Mouse (Mus musculus): ENCODE measurements at regions not wholly inside any gene's neighbourhood (a gene's known extent, or its start where the extent isn't known, plus 50 kb on each side); places are given as distances from the start of the nearest gene placed in this dataset.

DNA sequence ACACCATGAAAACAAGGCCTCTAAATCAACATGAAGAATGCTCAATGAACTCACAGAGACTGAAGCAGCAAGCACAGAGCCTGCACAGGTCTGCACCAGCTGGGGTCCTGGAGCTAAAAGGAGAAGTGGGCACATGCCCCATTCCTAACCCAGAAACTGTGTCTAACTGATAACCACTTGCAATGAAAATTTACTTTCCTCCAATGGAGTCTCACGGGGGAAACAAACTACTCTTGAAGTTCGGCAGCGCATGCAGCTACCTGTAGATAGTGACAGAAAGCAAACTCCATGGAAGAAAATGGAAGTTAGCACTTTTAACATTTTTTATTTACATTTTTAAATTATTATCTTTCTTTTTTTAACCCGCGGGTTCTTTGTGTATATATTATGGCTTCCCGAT is 76.8 kb upstream of the Akap6 start:
- TF ChIP-seq CTCF (IDR thresholded peaks at IDR 0.05; ENCODE audit: low read depth) (no peak), EP300 (optimal IDR thresholded peaks at IDR 0.05) (no peak)
- H3K27ac ChIP-seq (replicated peaks), result no peak overlapping the region
- DNase-seq (ENCODE audit: low spot score) (no peak), ATAC-seq (ENCODE audit: low FRiP score, low TSS enrichment) (no peak)
- H3K4me2 ChIP-seq (replicated peaks; ENCODE audit: low read depth), result no peak overlapping the region
- H3K9me3 ChIP-seq (ENCODE audit: control insufficient read depth, low read length), result no peaks in the 10 kb centered on the region
- 69% methylated on average over 6 of the region's 6 CpGs for WGBS
- H3K27me3 ChIP-seq (ENCODE audit: control insufficient read depth, insufficient read depth, low read length), result no peaks in the 10 kb centered on the region
- no peaks in the 10 kb centered on the region for H3K4me1 ChIP-seq (replicated peaks; ENCODE audit: control insufficient read depth, insufficient read depth)
- no peak overlapping the region for H3K4me3 ChIP-seq (ENCODE audit: low read depth, low read length)
- no peak overlapping the region for H3K9ac ChIP-seq (ENCODE audit: low read length)
- H3K36me3 ChIP-seq (ENCODE audit: control insufficient read depth, insufficient read depth, low read length), result no peaks in the 10 kb centered on the region

DNA sequence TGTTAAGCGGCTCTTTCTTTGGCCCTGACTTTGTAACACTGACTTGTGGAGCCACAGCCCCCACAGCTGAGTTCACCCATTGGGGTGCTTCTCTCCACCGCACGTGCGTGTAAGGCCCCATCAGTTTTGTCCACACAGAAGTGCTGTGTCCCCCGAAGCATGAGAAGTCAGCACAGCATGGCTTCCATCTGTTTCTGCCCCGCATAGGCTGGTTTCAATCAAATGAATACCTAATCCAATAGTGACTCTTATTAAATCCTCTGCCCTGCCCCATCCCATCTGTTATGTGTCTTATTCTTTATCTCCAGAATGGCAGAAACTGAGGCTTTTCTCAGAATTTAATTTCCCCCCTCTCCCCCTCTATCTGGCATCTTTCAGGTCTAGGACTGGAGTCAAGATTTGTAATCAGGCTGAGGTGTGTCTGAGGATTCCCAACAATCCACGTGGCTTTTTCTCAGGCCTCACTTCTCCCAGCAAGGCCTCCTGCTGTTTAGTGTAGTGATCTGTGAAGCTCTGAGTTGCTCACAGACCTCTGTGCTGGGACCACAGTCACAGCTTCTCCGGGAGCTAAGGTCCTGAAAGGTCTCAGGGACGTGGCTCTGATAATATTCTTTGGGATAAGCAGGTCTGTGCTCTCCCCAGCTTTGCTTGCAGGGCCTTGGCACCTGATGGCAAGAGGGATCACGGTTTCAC is 75.6 kb upstream of the Akap6 start:
- H3K4me1 ChIP-seq (replicated peaks; ENCODE audit: control insufficient read depth, insufficient read depth), result no peaks in the 10 kb centered on the region
- 61% methylated on average over 10 of the region's 10 CpGs for WGBS
- no peak for DNase-seq (ENCODE audit: low spot score)
- no peaks in the 10 kb centered on the region for H3K9me3 ChIP-seq (ENCODE audit: control insufficient read depth, low read length)
- TF ChIP-seq EP300 (optimal IDR thresholded peaks at IDR 0.05), result no peak
- no peak for TF ChIP-seq CTCF (IDR thresholded peaks at IDR 0.05; ENCODE audit: low read depth)
- H3K27me3 ChIP-seq (ENCODE audit: control insufficient read depth, insufficient read depth, low read length), result no peaks in the 10 kb centered on the region
- no peak overlapping the region for H3K9ac ChIP-seq (ENCODE audit: low read length)
- ATAC-seq (ENCODE audit: low FRiP score, low TSS enrichment), result no peak
- H3K36me3 ChIP-seq (ENCODE audit: control insufficient read depth, insufficient read depth, low read length), result no peaks in the 10 kb centered on the region
- no peak overlapping the region for H3K27ac ChIP-seq (replicated peaks)
- no peak overlapping the region for H3K4me2 ChIP-seq (replicated peaks; ENCODE audit: low read depth)
- H3K4me3 ChIP-seq (ENCODE audit: low read depth, low read length), result no peak overlapping the region

DNA sequence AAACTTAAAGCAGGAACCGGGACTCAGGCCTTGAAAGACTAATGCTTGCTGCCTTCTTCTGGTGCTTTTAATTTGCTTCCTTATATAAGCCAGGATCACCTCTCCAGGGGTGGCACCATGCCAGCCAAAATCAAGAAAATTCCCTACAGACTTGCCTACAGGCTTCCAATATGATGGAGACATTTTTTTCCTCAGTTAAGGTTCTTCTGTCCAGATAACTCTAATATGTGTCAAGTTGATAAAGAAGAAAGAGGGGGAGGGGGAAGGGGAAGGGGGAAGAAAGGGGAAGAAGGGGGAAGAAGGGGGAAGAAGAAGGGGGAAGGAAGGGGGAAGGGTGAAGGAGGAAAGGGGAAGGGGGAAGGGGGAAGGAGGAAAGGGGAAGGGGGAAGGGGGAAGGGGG is 74.3 kb upstream of the Akap6 start:
- WGBS, result 46% methylated on average over 1 of the region's 1 CpGs

DNA sequence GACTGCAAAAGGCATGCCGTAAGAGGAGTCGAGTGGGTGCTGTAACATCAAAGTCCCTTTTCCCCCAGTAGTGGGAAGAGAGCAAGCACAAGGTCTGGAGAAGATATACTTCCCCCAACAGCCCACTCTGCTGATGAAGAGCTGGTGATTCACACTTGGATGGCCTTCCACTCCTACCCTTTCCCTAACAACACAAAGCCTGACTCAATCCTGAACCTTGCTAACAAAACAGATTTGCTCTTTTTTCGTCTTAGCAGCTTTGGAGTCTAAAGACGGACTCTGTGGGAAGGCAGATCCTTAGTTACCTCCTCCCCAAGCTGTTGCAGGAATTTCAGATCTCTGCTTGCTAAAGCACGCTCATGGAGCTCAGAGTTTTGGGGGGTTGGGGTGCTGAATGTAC is 70.4 kb upstream of the Akap6 start:
- Histone ChIP-seq H3K9me3 (ENCODE audit: control insufficient read depth, low read length) (no peaks in the 10 kb centered on the region), H3K4me2 (replicated peaks; ENCODE audit: low read depth) (no peak overlapping the region), H3K36me3 (ENCODE audit: control insufficient read depth, insufficient read depth, low read length) (no peaks in the 10 kb centered on the region), H3K27ac (replicated peaks) (no peak overlapping the region), H3K27me3 (ENCODE audit: control insufficient read depth, insufficient read depth, low read length) (no peaks in the 10 kb centered on the region), H3K4me1 (replicated peaks; ENCODE audit: control insufficient read depth, insufficient read depth) (no peaks in the 10 kb centered on the region), H3K9ac (ENCODE audit: low read length) (no peak overlapping the region), H3K4me3 (ENCODE audit: low read depth, low read length) (no peak overlapping the region)
- 43% methylated on average over 5 of the region's 5 CpGs for WGBS
- no peak for DNase-seq (ENCODE audit: low spot score)
- TF ChIP-seq EP300 (optimal IDR thresholded peaks at IDR 0.05) (no peak), CTCF (IDR thresholded peaks at IDR 0.05; ENCODE audit: low read depth) (no peak)
- no peak for ATAC-seq (ENCODE audit: low FRiP score, low TSS enrichment)

More for the DNA sequence above, 74.3 kb upstream of the Akap6 start:
- ATAC-seq (ENCODE audit: low FRiP score, low TSS enrichment) (no peak), DNase-seq (ENCODE audit: low spot score) (no peak)
- no peaks in the 10 kb centered on the region for H3K36me3 ChIP-seq (ENCODE audit: control insufficient read depth, insufficient read depth, low read length)
- no peak for TF ChIP-seq EP300 (optimal IDR thresholded peaks at IDR 0.05)
- no peak for TF ChIP-seq CTCF (IDR thresholded peaks at IDR 0.05; ENCODE audit: low read depth)
- H3K4me1 ChIP-seq (replicated peaks; ENCODE audit: control insufficient read depth, insufficient read depth), result no peaks in the 10 kb centered on the region
- no peak overlapping the region for H3K27ac ChIP-seq (replicated peaks)
- H3K4me2 ChIP-seq (replicated peaks; ENCODE audit: low read depth), result no peak overlapping the region
- H3K9ac ChIP-seq (ENCODE audit: low read length), result no peak overlapping the region
- H3K9me3 ChIP-seq (ENCODE audit: control insufficient read depth, low read length), result no peaks in the 10 kb centered on the region
- H3K27me3 ChIP-seq (ENCODE audit: control insufficient read depth, insufficient read depth, low read length), result no peaks in the 10 kb centered on the region
- H3K4me3 ChIP-seq (ENCODE audit: low read depth, low read length), result no peak overlapping the region

GRCm38 (mm10) chr12:52635121-52635878 is 63.9 kb upstream of the Akap6 start:
- TF ChIP-seq EP300 (optimal IDR thresholded peaks at IDR 0.05) (no peak), CTCF (IDR thresholded peaks at IDR 0.05; ENCODE audit: low read depth) (peak; percentile 67)
- no peak for DNase-seq (ENCODE audit: low spot score)
- no peaks in the 10 kb centered on the region for H3K36me3 ChIP-seq (ENCODE audit: control insufficient read depth, insufficient read depth, low read length)
- WGBS, result 38% methylated on average over 8 of the region's 8 CpGs
- H3K4me2 ChIP-seq (replicated peaks; ENCODE audit: low read depth), result no peak overlapping the region
- H3K27me3 ChIP-seq (ENCODE audit: control insufficient read depth, insufficient read depth, low read length), result no peaks in the 10 kb centered on the region
- no peaks in the 10 kb centered on the region for H3K9me3 ChIP-seq (ENCODE audit: control insufficient read depth, low read length)
- no peak for ATAC-seq (ENCODE audit: low FRiP score, low TSS enrichment)
- H3K27ac ChIP-seq (replicated peaks), result no peak overlapping the region
- H3K4me1 ChIP-seq (replicated peaks; ENCODE audit: control insufficient read depth, insufficient read depth), result 0 out of 2 replicates have a peak, but pooled peaks cover 2% of the 10 kb centered on the region
- H3K9ac ChIP-seq (ENCODE audit: low read length), result no peak overlapping the region
- H3K4me3 ChIP-seq (ENCODE audit: low read depth, low read length), result no peak overlapping the region

Data from stomach, postnatal 0 days (tissue).